Mouse (Mus musculus) heart, embryonic 12.5 days (tissue): ENCODE results near the gene Ppih. TPM values are rescaled to one million over a fixed set of nuclear protein-coding genes. Genes with fewer than 3 reads are reported as not detected.

Source experiments
- ATAC-seq: fragments of 200-750 bp; cut with Nextera tagmentation; 2 replicates; pipeline ENCODE4 v1.8.0; 2017; ENCODE audit warnings: moderate TSS enrichment, moderate library complexity; ENCODE audit not compliant: insufficient number of reproducible peaks, low FRiP score
- H3K27ac ChIP-seq: fragments of 300-500 bp; sonication (generic); 2 replicates; pipeline ENCODE4 v1.5.1; 2016; ENCODE audit warnings: mild to moderate bottlenecking, moderate library complexity; ENCODE audit not compliant: poor library complexity, severe bottlenecking
- H3K27me3 ChIP-seq: fragments of 300-500 bp; sonication (generic); replicated peaks from 2 replicates; pipeline ENCODE4 v1.6.1; 2016; ENCODE audit warnings: mild to moderate bottlenecking, moderate library complexity
- H3K36me3 ChIP-seq: fragments of 300-500 bp; sonication (generic); 2 replicates; pipeline ENCODE4 v1.6.1; 2016; ENCODE audit warnings: mild to moderate bottlenecking, moderate library complexity
- H3K4me1 ChIP-seq: fragments of 300-500 bp; sonication (generic); replicated peaks from 2 replicates; pipeline ENCODE4 v1.6.1; 2016; ENCODE audit warnings: mild to moderate bottlenecking
- H3K4me2 ChIP-seq: fragments of 300-500 bp; sonication (generic); 2 replicates; pipeline ENCODE4 v1.6.1; 2016; ENCODE audit warnings: mild to moderate bottlenecking, moderate library complexity
- H3K4me3 ChIP-seq: fragments of 300-500 bp; sonication (generic); 2 replicates; pipeline ENCODE4 v1.5.1; 2016; ENCODE audit warnings: mild to moderate bottlenecking
- H3K9ac ChIP-seq: fragments of 300-500 bp; sonication (generic); 2 replicates; pipeline ENCODE4 v1.6.1; 2016; ENCODE audit warnings: mild to moderate bottlenecking, moderate library complexity
- H3K9me3 ChIP-seq: fragments of 300-500 bp; sonication (generic); replicated peaks from 2 replicates; pipeline ENCODE4 v1.6.1; 2016; ENCODE audit warnings: mild to moderate bottlenecking, moderate library complexity
- WGBS: fragments of 180-500 bp; shearing (Covaris S2); methylation state at CpG from one replicate; pipeline ENCODE4 v1.1.7; 2016; 5-methylcytosine and 5-hydroxymethylcytosine counted together
- polyA plus RNA-seq: library from polyadenylated mRNA; unstranded; fragments of >200 nt; fragmentation: Nextera tagmentation; extraction: Ambion mirVana; gene quantifications from 2 replicates; pipeline ENCODE4 v1.2.1, GENCODE M21; 2016

The Ppih gene
- polyA plus RNA-seq, 1 experiment from 2014 or later = 58.1 TPM

- H3K27me3 ChIP-seq = 0 out of 2 replicates have a peak, but pooled peaks cover 17% of the 10 kb centered on the region
- no peaks in the 10 kb centered on the region for H3K9me3 ChIP-seq
- H3K4me3 ChIP-seq = no peak overlapping the region
- WGBS = 73% methylated on average over 6 of the region's 6 CpGs
- peaks cover 25% of the 10 kb centered on the region for H3K4me1 ChIP-seq
- no peak overlapping the region for H3K4me2 ChIP-seq
- H3K9ac ChIP-seq = no peak overlapping the region
- H3K27ac ChIP-seq = no peak overlapping the region
- H3K36me3 ChIP-seq = no peaks in the 10 kb centered on the region
- ATAC-seq = no peak
Measured at GRCm38 (mm10) chr4:119257083-119257482, 63.3 kb downstream of the Ppih start.

GRCm38 (mm10) chr4:119255351-119255750 is 65.0 kb downstream of the Ppih start, which contains the start of gene Cldn19:
Gene Cldn19, plus strand, starts transcription at chr4:119255414.
- no peak within 1 kb of the TSS for H3K27ac ChIP-seq
- WGBS = 81% methylated on average over 12 of the region's 12 CpGs
- no peak within 1 kb of the TSS for H3K4me2 ChIP-seq
- H3K9ac ChIP-seq = no peak within 1 kb of the TSS
- no peaks in the 10 kb centered on the region for H3K36me3 ChIP-seq
- H3K27me3 ChIP-seq = 0 out of 2 replicates have a peak, but pooled peaks cover 17% of the 10 kb centered on the region
- H3K4me3 ChIP-seq = no peak within 1 kb of the TSS
- H3K9me3 ChIP-seq = no peaks in the 10 kb centered on the region
- no peak for ATAC-seq
- peaks cover 19% of the 10 kb centered on the region for H3K4me1 ChIP-seq

DNA sequence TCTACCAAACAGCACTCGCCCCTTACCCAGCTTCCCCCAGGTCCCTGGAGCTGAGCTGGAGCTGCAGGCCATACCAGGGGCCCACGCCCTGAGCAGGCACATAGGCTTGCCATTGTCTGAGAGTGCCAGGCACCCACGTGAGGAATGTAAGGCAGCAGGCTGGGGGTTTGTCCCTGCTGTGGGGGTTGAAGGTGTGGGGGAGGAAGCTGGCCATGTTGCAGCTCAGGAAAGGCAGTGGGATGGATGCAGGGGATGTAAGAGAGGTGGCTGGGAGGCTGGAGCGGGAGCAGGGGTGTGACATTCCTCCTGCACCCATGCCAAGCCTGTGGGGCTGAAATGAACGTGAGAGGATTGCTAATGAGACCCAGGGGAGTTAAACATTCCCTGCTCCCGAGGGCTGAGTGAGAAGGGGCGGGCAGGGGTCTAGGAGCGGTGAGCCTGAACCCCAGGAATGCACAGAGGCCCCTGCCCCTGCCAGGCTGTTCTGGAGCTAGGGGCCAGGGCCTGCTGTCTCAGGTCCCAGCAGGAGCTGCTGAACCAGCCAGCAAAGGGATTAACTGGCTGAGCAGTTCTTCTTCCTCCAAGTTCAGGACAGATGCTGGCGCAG is 66.2 kb downstream of the Ppih start:
- no peak for ATAC-seq
- H3K36me3 ChIP-seq = no peaks in the 10 kb centered on the region
- H3K27me3 ChIP-seq = 0 out of 2 replicates have a peak, but pooled peaks cover 17% of the 10 kb centered on the region
- H3K9me3 ChIP-seq = no peaks in the 10 kb centered on the region
- no peak overlapping the region for H3K4me3 ChIP-seq
- H3K4me1 ChIP-seq = peaks cover 13% of the 10 kb centered on the region
- H3K27ac ChIP-seq = no peak overlapping the region
- no peak overlapping the region for H3K4me2 ChIP-seq
- WGBS = 45% methylated on average over 9 of the region's 9 CpGs
- H3K9ac ChIP-seq = no peak overlapping the region; the same call in 1 of the 2 replicates

GRCm38 (mm10) chr4:119252025-119252808 is 68.1 kb downstream of the Ppih start:
- H3K9me3 ChIP-seq = no peaks in the 10 kb centered on the region
- H3K4me3 ChIP-seq = no peak overlapping the region
- H3K36me3 ChIP-seq = peaks cover 10% of the 10 kb centered on the region
- WGBS = 54% methylated on average over 7 of the region's 7 CpGs
- H3K27ac ChIP-seq = no peak overlapping the region
- no peak for ATAC-seq
- 0 out of 2 replicates have a peak, but pooled peaks cover 17% of the 10 kb centered on the region for H3K27me3 ChIP-seq
- no peak overlapping the region for H3K4me2 ChIP-seq
- H3K4me1 ChIP-seq = peaks cover 17% of the 10 kb centered on the region
- no peak overlapping the region for H3K9ac ChIP-seq

Other genes starting within 250 kb of the Ppih start
- 330 and 331 TPM in 2 replicates for gene Slc2a1, start 211.8 kb downstream of the Ppih start, polyA plus RNA-seq
- 8.3 and 11.5 TPM in 2 replicates for gene Zfp691, start 146.4 kb downstream of the Ppih start, polyA plus RNA-seq
- gene Ermap, start 130.5 kb downstream of the Ppih start, polyA plus RNA-seq = 22.9 and 26.7 TPM in 2 replicates
- 127 TPM in 2 replicates for gene Svbp, start 125.2 kb downstream of the Ppih start, polyA plus RNA-seq
- gene Tmem269, start 102.3 kb downstream of the Ppih start, polyA plus RNA-seq = 0.19 TPM in 1 of 2 replicates, not detected in the other
- 27.8 and 28.9 TPM in 2 replicates for gene AU022252, start 87.8 kb downstream of the Ppih start, polyA plus RNA-seq
- gene P3h1, start 87.6 kb downstream of the Ppih start, polyA plus RNA-seq = 32.8 and 34.3 TPM in 2 replicates
- gene Cldn19, start 65.1 kb downstream of the Ppih start, polyA plus RNA-seq = not detected in 2 replicates
- gene Ybx1, start 25.9 kb downstream of the Ppih start, polyA plus RNA-seq = 851 and 903 TPM in 2 replicates
- 3.3 and 4.1 TPM in 2 replicates for gene Ccdc30, start 95.0 kb upstream of the Ppih start, polyA plus RNA-seq
- gene Ppcs, start 101.9 kb upstream of the Ppih start, polyA plus RNA-seq = 26.3 and 27.6 TPM in 2 replicates
- gene Zmynd12, start 102.3 kb upstream of the Ppih start, polyA plus RNA-seq = 0.23 TPM in 1 of 2 replicates, not detected in the other
- gene Rimkla, start 172.1 kb upstream of the Ppih start, polyA plus RNA-seq = 6.1 and 6.5 TPM in 2 replicates
- 28.4 and 29.9 TPM in 2 replicates for gene Foxj3, start 216.5 kb upstream of the Ppih start, polyA plus RNA-seq
- gene Frg2f1, start 219.0 kb upstream of the Ppih start, polyA plus RNA-seq = 4.5 and 5.1 TPM in 2 replicates